Mouse (Mus musculus) hematopoietic multipotent progenitor cell, adult 10-12 weeks (in vitro differentiated cells): ENCODE results near the gene Tsnaxip1. TPM values are rescaled to one million over a fixed set of nuclear protein-coding genes. Genes with fewer than 3 reads are reported as not detected.

Source experiments
- polyA plus RNA-seq: library from polyadenylated mRNA; stranded (reverse); fragments of >175 nt; gene quantifications from 2 replicates; pipeline ENCODE4 v1.2.3, GENCODE M21; 2012; ENCODE audit warnings: low replicate concordance

Tsnaxip1 gene
- 0.07 TPM in 1 of 2 replicates, not detected in the other for polyA plus RNA-seq

GRCm38 (mm10) chr8:105826861-105827848 lies at the start of gene Tsnaxip1, which contains the start of gene Ranbp10:
Gene Tsnaxip1, plus strand, starts transcription at chr8:105827731.
Gene Ranbp10, minus strand, starts transcription at chr8:105827350.

DNA sequence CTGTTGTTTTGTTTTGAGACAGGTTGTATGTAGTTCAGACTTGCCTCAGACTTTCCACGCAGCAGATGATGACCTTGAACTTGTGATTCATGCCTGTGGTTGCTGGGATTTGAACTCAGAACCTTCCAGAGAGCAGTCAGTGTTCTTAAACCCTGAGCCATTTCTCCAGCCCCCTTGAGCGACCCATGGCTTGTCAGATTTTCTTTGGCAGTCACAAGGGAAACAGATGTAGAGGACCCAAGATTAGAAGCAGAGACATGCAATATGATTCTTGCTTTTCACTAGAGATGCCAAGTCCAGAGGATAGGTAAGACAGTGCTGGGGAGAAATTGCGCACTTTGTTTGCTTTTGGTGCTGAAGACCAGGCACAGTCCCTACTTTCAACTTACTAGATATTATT lies 25.6 kb downstream of the Tsnaxip1 start, which contains the start of gene Cenpt:
Cenpt (minus strand) TSS at position 101 of the 400 bp plus-strand sequence.

DNA sequence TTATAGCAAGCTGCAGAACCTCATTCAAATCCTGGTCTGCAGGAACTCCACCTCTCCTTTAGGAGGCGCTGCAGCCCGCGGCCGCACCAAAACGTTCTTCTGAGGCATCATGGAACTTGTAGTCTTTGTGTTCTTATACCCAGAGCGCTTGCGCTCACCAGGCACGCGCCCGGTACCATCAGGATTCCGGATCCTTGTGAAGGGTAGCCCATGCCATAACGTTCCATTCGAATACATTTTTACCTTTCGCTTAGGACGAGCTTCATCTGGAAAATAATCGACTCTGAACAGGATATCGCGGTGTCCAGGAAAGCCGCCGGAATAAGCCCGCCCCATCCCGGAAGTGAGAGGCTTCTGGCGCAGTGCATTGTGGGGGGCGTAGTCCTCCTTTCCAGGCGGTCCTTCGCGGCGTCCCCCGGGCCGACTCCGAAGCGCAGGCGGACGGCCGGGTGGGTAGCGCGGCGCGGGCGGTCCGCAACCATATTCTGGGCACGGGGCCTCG lies 27.2 kb downstream of the Tsnaxip1 start, which contains the start of gene Thap11:
Thap11 (plus strand) TSS at position 418 of the 502 bp plus-strand sequence.

DNA sequence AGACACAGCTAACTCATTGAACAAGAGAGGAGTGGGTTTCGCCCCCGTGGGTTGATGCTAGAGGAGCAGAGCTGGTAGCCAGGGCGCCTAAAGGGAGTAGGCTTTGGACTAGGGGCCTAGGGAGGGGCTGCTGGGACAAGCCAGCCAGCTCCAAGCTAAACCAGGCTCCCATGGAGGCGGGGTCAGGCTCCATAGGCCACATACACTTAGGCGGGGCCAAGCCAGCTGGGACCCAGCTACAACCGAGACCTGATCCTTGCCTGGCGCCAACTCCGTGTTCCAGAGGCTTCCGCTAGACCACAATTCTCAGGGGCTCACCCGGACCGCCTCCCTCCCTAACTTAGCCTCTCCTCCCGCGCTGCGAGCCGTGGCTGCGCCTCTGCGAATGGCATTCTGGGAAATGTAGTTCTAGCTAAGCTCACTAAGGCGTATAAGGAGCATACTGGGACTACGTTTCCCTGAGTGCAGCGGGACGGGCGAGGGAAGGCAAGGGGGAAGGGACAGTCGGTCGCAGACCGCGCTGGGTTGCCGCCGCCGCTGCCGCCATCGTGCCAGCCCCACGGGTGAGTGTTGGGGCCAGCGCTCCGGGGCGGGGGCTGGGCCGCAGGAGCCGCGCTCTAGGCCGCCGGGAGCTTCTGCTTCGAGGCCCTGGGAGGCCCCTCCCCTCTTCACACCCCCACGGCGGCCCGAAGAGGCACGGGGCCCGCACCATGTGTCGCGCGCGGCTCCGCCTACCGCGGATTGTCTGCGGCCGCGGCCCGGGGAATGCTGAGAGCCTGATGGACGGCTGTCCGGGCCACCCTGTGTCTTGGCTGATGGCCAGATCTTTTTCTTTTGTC lies 32.8 kb downstream of the Tsnaxip1 start, which contains the start of gene Nutf2:
Nutf2 (plus strand) TSS at position 438 of the 839 bp plus-strand sequence.

GRCm38 (mm10) chr8:105880754-105881520 lies 53.4 kb downstream of the Tsnaxip1 start, which contains the start of gene Edc4:
Gene Edc4, plus strand, starts transcription at chr8:105880881.

DNA sequence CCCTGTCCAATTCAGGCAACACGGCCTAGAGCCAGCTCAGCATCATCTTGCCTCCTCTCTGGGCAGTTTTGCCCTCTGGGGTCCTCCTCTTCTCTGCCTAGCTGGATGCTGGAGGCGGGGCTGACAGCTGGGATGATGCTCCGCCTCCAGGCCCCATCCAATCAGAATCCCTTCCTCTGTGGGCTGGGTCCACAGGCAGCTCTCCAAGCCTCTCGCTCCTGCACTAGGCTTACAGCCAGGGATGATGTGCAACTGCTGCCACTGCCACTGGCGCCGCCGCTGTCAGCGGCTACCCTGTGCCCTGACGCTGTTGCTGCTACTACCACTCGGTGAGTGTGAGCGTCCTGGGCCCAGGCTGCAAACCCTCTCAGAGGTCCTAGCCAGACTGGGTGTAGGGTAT lies 65.8 kb downstream of the Tsnaxip1 start, which contains the start of gene Nrn1l:
Nrn1l (plus strand) TSS at position 229 of the 400 bp plus-strand sequence.

Other genes starting within 250 kb of the Tsnaxip1 start
- gene Ripor1, start 222.5 kb upstream of the Tsnaxip1 start, polyA plus RNA-seq: 13.2 and 17.0 TPM in 2 replicates
- gene Ctcf, start 191.2 kb upstream of the Tsnaxip1 start, polyA plus RNA-seq: 167 and 352 TPM in 2 replicates
- gene Agrp, start 190.3 kb upstream of the Tsnaxip1 start, polyA plus RNA-seq: not detected in 2 replicates
- gene Carmil2, start 141.5 kb upstream of the Tsnaxip1 start, polyA plus RNA-seq: 183 and 580 TPM in 2 replicates
- gene Acd, start 126.6 kb upstream of the Tsnaxip1 start, polyA plus RNA-seq: 23.1 and 61.2 TPM in 2 replicates
- 5.1 and 6.2 TPM in 2 replicates for gene Pard6a, start 126.6 kb upstream of the Tsnaxip1 start, polyA plus RNA-seq
- gene 4933405L10Rik, start 120.1 kb upstream of the Tsnaxip1 start, polyA plus RNA-seq: not detected in 2 replicates
- 8.9 and 12.2 TPM in 2 replicates for gene Enkd1, start 119.5 kb upstream of the Tsnaxip1 start, polyA plus RNA-seq
- 3.2 and 6.1 TPM in 2 replicates for gene Gfod2, start 69.1 kb upstream of the Tsnaxip1 start, polyA plus RNA-seq
- 19.8 and 48.7 TPM in 2 replicates for gene Ranbp10, start 381 bp upstream of the Tsnaxip1 start, polyA plus RNA-seq
- 9.2 and 12.3 TPM in 2 replicates for gene Cenpt, start 25.5 kb downstream of the Tsnaxip1 start, polyA plus RNA-seq
- 19.0 and 24.1 TPM in 2 replicates for gene Thap11, start 27.4 kb downstream of the Tsnaxip1 start, polyA plus RNA-seq
- gene Nutf2, start 32.8 kb downstream of the Tsnaxip1 start, polyA plus RNA-seq: 38.8 and 39.6 TPM in 2 replicates
- gene Edc4, start 53.1 kb downstream of the Tsnaxip1 start, polyA plus RNA-seq: 23.1 and 27.6 TPM in 2 replicates
- 3.1 and 6.7 TPM in 2 replicates for gene Nrn1l, start 65.8 kb downstream of the Tsnaxip1 start, polyA plus RNA-seq
- gene Pskh1, start 72.7 kb downstream of the Tsnaxip1 start, polyA plus RNA-seq: 9.4 and 20.9 TPM in 2 replicates
- gene Ctrl, start 106.1 kb downstream of the Tsnaxip1 start, polyA plus RNA-seq: 0.53 and 1.1 TPM in 2 replicates
- 387 and 416 TPM in 2 replicates for gene Psmb10, start 110.7 kb downstream of the Tsnaxip1 start, polyA plus RNA-seq
- gene Lcat, start 115.7 kb downstream of the Tsnaxip1 start, polyA plus RNA-seq: 0.10 and 0.83 TPM in 2 replicates
- 13.0 and 14.0 TPM in 2 replicates for gene Slc12a4, start 138.4 kb downstream of the Tsnaxip1 start, polyA plus RNA-seq
- gene Dpep3, start 151.7 kb downstream of the Tsnaxip1 start, polyA plus RNA-seq: not detected in 2 replicates
- gene Dus2, start 163.6 kb downstream of the Tsnaxip1 start, polyA plus RNA-seq: 4.4 and 7.5 TPM in 2 replicates
- not detected in 2 replicates for gene Dpep2nb, start 178.2 kb downstream of the Tsnaxip1 start, polyA plus RNA-seq
- 12.8 and 15.2 TPM in 2 replicates for gene Ddx28, start 184.2 kb downstream of the Tsnaxip1 start, polyA plus RNA-seq
- 30.9 and 42.5 TPM in 2 replicates for gene Nfatc3, start 231.1 kb downstream of the Tsnaxip1 start, polyA plus RNA-seq